Mouse (Mus musculus): ENCODE data around the gene Vmn1r173. TPM values are rescaled to one million over a fixed set of nuclear protein-coding genes. Genes with fewer than 3 reads are reported as not detected.
"Not testable (repeated sequence)": the region's sequence is repeated elsewhere in the genome, so short reads cannot be mapped to it uniquely, and the experiment has no call there.

The Vmn1r173 gene
- total RNA-seq (2021): not detected in 2 replicates
- long read RNA-seq: 0 reads

- DNase-seq: not testable (repeated sequence)
Measured at GRCm38 (mm10) chr7:23700403-23700802, at the start of gene Vmn1r173. TSS of gene Vmn1r173 (plus strand) at chr7:23700703.

GRCm38 (mm10) chr7:23658016-23658415 is 42.5 kb upstream of the Vmn1r173 start, which contains the start of gene Vmn1r172:
TSS of gene Vmn1r172 (plus strand) at chr7:23658316.
- DNase-seq: no peak

GRCm38 (mm10) chr7:23751970-23752369 is 51.5 kb downstream of the Vmn1r173 start, which contains the start of gene Vmn1r174:
TSS of gene Vmn1r174 (plus strand) at chr7:23752270.
- not testable (repeated sequence) for DNase-seq

Other genes starting within 250 kb of the Vmn1r173 start
- gene Vmn1r167, start 193.5 kb upstream of the Vmn1r173 start, total RNA-seq (2021): not detected in 2 replicates
- gene Vmn1r168, start 161.0 kb upstream of the Vmn1r173 start, total RNA-seq (2021): not detected in 2 replicates
- gene Vmn1r169, start 125.2 kb upstream of the Vmn1r173 start, total RNA-seq (2021): not detected in 2 replicates
- gene Vmn1r170, start 94.5 kb upstream of the Vmn1r173 start, total RNA-seq (2021): not detected in 2 replicates
- not detected in 2 replicates for gene Vmn1r171, start 70.0 kb upstream of the Vmn1r173 start, total RNA-seq (2021)
- gene Vmn1r172, start 42.4 kb upstream of the Vmn1r173 start, total RNA-seq (2021): not detected in 2 replicates
- gene Vmn1r174, start 51.6 kb downstream of the Vmn1r173 start, total RNA-seq (2021): not detected in 2 replicates
- gene Vmn1r175, start 109.9 kb downstream of the Vmn1r173 start, total RNA-seq (2021): not detected in 2 replicates
- not detected in 2 replicates for gene Vmn1r176, start 136.7 kb downstream of the Vmn1r173 start, total RNA-seq (2021)
- not detected in 2 replicates for gene Vmn1r177, start 165.7 kb downstream of the Vmn1r173 start, total RNA-seq (2021)
- not detected in 2 replicates for gene Vmn1r178, start 191.3 kb downstream of the Vmn1r173 start, total RNA-seq (2021)
- not detected in 2 replicates for gene Vmn1r179, start 226.3 kb downstream of the Vmn1r173 start, total RNA-seq (2021)
- gene Vmn1r180, start 249.9 kb downstream of the Vmn1r173 start, total RNA-seq (2021): not detected in 2 replicates

Data from adrenal gland, postnatal 25 days (tissue).